Mouse (Mus musculus): Measurements from ENCODE around the gene Fam89b. TPM values are rescaled to one million over a fixed set of nuclear protein-coding genes. Genes with fewer than 3 reads are reported as not detected.

Fam89b gene
- polyA plus RNA-seq, 1 experiment = 65.9 TPM

DNA sequence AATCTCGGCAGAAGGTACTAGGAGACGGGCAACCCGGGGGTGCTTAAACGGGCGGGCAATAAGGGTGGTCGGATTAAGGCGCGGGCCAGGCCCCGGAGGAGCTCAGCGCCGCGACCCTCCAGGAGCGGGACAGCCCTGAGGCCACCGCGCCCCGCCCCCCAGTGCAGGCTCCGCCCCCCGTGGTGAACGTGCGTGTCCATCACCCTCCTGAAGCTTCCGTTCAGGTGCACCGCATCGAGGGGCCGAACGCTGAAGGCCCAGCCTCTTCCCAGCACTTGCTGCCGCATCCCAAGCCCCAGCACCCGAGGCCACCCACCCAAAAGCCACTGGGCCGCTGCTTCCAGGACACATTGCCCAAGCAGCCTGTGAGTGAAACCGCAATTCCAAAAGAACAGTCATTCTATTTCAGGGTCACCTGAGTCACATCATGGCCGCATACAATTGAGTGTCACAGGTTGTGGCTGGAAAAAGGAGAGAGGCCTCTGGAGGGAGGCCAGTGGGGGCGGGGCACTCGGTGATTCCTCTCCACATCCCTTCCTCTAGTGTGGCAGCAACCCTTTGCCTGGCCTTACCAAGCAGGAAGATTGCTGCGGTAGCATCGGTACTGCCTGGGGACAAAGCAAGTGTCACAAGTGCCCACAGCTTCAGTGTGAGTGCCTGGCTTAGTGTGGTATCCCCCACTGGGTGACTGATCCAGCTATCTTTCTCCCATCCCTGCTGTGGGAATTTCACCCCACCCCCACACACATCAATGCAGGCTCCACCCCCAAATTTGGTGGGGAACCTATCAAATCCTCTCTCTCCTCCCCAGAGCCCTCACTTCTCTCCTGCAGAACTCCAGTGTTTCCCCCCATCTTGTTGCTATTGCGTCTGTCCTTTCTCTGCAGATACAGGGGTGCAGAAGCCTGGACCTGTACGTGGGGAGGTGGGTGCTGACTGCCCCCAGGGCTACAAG lies 16.6 kb upstream of the Fam89b start:
- Histone ChIP-seq H3K27ac (ENCODE audit: insufficient read depth, low read length) (no peak overlapping the region), H3K4me1 (ENCODE audit: control insufficient read depth, insufficient read depth, low read length) (peaks cover 20% of the 10 kb centered on the region), H3K27me3 (ENCODE audit: control insufficient read depth, insufficient read depth, low read length) (0 out of 2 replicates have a peak, but pooled peaks cover 1% of the 10 kb centered on the region), H3K4me3 (replicated peaks; ENCODE audit: insufficient read depth, low read depth, low read length) (no peak overlapping the region)
- WGBS = 34% methylated on average over 36 of the region's 36 CpGs
- no peak for TF ChIP-seq POLR2A (IDR thresholded peaks at IDR 0.05; ENCODE audit: borderline replicate concordance, insufficient read depth, low read length)
- TF ChIP-seq CTCF (IDR thresholded peaks at IDR 0.05; ENCODE audit: borderline replicate concordance, insufficient read depth, low read depth, low read length) = no peak
- DNase-seq = no peak

DNA sequence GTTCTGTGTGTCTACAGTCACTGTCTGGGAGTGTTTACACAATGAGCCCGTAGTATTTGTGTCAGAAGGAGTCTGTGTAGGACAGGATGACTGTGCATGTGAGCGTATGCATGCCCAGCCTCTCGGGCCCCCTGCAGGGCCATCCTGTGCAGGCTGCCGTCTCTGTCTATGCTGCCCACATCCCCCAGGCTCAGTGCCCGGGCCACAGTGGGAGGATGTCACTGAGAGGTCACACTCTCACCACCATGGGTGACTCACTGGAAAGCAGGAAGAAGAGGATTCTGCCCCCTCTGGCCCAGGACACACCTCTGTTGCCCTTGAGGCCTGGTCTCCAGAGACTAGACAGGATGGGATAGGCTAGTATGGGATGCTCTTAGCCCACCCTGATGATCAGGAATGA lies 14.1 kb upstream of the Fam89b start:
- H3K4me1 ChIP-seq (ENCODE audit: control insufficient read depth, insufficient read depth, low read length) = peaks cover 29% of the 10 kb centered on the region
- no peak overlapping the region for H3K27ac ChIP-seq (ENCODE audit: insufficient read depth, low read length)
- H3K4me3 ChIP-seq (replicated peaks; ENCODE audit: insufficient read depth, low read depth, low read length) = peak overlapping the region; percentile 41
- DNase-seq = peak; percentile 64 to 79
- no peak for TF ChIP-seq POLR2A (IDR thresholded peaks at IDR 0.05; ENCODE audit: borderline replicate concordance, insufficient read depth, low read length)
- TF ChIP-seq CTCF (IDR thresholded peaks at IDR 0.05; ENCODE audit: borderline replicate concordance, insufficient read depth, low read depth, low read length) = no peak
- 5% methylated on average over 5 of the region's 5 CpGs for WGBS
- H3K27me3 ChIP-seq (ENCODE audit: control insufficient read depth, insufficient read depth, low read length) = no peaks in the 10 kb centered on the region

DNA sequence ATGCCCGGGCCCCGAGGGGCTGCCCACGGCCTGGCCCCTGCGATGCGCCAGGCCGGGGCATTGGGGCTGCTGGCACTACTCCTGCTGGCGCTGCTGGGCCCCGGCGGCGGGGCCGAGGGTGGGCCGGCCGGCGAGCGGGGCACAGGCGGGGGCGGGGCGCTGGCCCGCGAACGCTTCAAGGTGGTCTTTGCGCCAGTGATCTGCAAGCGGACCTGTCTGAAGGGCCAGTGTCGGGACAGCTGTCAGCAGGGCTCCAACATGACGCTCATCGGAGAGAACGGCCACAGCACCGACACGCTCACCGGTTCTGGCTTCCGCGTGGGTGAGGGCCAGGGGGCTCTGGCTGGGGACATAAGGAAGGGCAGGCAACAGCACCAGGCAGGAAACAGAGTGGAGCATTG lies 12.8 kb upstream of the Fam89b start:
- H3K4me1 ChIP-seq (ENCODE audit: control insufficient read depth, insufficient read depth, low read length) = peaks cover 29% of the 10 kb centered on the region
- under 1% methylated on average over 32 of the region's 32 CpGs for WGBS

DNA sequence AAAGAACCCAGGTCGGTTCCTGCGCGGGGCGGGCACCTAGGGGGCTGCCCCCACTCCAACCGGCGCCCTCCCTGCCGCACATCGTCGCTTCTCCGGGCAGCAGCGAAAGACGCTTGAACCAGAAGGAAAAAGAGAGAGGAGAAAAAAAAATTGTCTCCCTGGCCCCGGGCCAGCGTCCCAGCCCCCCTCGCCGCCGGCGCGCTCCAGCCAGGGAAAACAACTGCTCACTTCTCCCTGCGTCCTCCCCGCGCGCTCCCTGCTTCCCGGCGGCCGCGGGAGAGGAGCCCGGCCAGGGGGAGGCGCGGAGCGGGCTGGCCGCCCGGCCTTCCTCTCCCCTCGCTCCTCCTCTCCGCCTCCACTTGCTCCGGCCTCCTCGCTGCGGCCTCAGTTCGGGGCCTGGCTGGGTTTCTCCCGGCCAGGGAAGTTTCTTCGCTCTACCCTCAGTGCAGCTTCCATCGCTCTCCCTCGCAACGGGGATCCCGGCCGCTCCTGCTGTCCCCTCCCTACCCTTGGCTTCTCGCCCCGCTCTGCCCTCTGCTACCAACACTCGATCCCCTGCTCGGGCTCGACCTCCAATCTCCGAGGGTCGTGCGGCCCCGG lies 12.3 kb upstream of the Fam89b start:
- peak overlapping the region; percentile 83 for H3K27ac ChIP-seq (ENCODE audit: insufficient read depth, low read length)
- peak; percentile 83 to 85 for DNase-seq
- H3K27me3 ChIP-seq (ENCODE audit: control insufficient read depth, insufficient read depth, low read length) = no peaks in the 10 kb centered on the region
- H3K4me3 ChIP-seq (replicated peaks; ENCODE audit: insufficient read depth, low read depth, low read length) = peak overlapping the region; percentile 77
- TF ChIP-seq CTCF (IDR thresholded peaks at IDR 0.05; ENCODE audit: borderline replicate concordance, insufficient read depth, low read depth, low read length) (no peak), POLR2A (IDR thresholded peaks at IDR 0.05; ENCODE audit: borderline replicate concordance, insufficient read depth, low read length) (no peak)
- H3K4me1 ChIP-seq (ENCODE audit: control insufficient read depth, insufficient read depth, low read length) = peaks cover 29% of the 10 kb centered on the region
- WGBS = under 1% methylated on average over 53 of the region's 55 CpGs

More for the DNA sequence above, 12.8 kb upstream of the Fam89b start:
- Histone ChIP-seq H3K27me3 (ENCODE audit: control insufficient read depth, insufficient read depth, low read length) (no peaks in the 10 kb centered on the region), H3K4me3 (replicated peaks; ENCODE audit: insufficient read depth, low read depth, low read length) (peak overlapping the region; percentile 77), H3K27ac (ENCODE audit: insufficient read depth, low read length) (peak overlapping the region; percentile 83)
- no peak for TF ChIP-seq CTCF (IDR thresholded peaks at IDR 0.05; ENCODE audit: borderline replicate concordance, insufficient read depth, low read depth, low read length)
- no peak for TF ChIP-seq POLR2A (IDR thresholded peaks at IDR 0.05; ENCODE audit: borderline replicate concordance, insufficient read depth, low read length)
- no peak for DNase-seq

DNA sequence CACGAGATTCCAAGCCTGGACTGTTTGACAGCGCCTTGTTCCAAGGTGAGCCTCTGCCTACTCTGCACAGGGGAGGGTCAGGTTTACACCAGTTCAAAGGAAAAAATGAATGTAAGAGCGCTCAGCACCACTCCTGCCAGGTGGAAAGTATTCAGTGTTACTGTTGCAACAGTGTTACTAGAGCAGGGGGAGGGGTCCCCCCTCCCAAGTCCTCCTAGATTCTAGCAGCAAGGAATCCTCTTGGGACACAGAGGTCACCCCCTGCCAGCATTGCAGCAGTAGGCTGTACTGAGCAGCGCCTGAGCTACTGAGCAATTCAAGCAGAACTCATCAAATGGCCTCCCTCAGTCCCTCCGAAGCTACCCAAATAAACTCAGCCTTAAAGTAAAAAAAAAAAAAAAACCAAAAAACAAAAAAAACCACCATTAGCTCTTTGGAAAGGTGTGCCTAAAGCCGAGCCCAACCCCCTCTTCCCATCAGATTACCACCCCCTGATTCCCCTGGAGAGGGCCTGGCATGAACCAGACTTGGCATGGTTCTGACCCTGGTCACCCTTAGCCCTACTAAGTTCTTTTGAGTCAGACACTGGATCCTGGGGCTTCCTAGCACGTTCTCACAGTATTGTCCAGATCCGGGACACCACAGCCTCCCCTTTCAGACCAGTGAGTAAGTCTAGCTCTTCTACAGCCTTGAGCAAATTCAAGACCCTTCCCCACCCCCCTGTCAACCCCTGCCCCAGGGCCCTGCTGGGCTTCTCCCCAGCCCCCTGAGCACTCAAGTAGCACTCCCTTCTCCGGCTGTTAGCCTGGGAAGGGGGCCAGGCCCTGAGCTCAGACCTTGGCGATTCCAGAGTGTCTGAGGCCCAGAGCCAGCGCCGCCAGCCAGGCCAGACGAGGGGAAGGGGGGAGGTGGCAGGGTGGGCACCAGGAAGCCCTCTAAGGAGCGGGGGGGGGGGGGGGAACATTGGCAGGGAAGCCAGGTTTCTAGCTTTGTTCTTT lies 11.2 kb upstream of the Fam89b start, which contains the start of gene Ltbp3:
Gene Ltbp3, plus strand, starts transcription at position 585 of the 998 bp plus-strand sequence.
- Histone ChIP-seq H3K27me3 (ENCODE audit: control insufficient read depth, insufficient read depth, low read length) (no peaks in the 10 kb centered on the region), H3K4me3 (replicated peaks; ENCODE audit: insufficient read depth, low read depth, low read length) (peak within 1 kb of the TSS; percentile 77), H3K27ac (ENCODE audit: insufficient read depth, low read length) (peak within 1 kb of the TSS; percentile 83), H3K4me1 (ENCODE audit: control insufficient read depth, insufficient read depth, low read length) (peaks cover 29% of the 10 kb centered on the region)
- WGBS = 25% methylated on average over 14 of the region's 14 CpGs
- TF ChIP-seq POLR2A (IDR thresholded peaks at IDR 0.05; ENCODE audit: borderline replicate concordance, insufficient read depth, low read length) = no peak
- no peak for TF ChIP-seq CTCF (IDR thresholded peaks at IDR 0.05; ENCODE audit: borderline replicate concordance, insufficient read depth, low read depth, low read length)
- DNase-seq = peak; percentile 77 to 81

DNA sequence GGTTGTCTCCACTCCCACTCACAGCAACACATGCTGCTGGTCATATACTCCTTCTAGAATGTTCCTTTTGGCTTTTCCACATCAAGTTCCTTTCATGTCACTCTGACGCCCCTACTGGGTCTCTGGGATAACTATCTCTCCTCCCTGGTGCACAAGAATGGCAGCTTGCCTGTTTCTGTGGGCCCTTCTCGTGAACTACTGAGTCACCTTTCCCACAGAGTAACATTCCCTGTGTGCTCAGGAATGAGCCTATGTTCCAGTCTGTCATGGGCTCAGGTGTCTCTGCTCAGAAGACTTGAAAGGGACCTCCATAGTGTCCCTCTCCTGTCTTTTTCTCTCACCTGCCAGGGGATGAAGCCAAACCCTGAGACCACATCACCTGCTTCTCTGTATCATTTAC lies 10.0 kb upstream of the Fam89b start:
- H3K4me1 ChIP-seq (ENCODE audit: control insufficient read depth, insufficient read depth, low read length) = peaks cover 22% of the 10 kb centered on the region
- WGBS = 80% methylated on average over 2 of the region's 2 CpGs
- TF ChIP-seq CTCF (IDR thresholded peaks at IDR 0.05; ENCODE audit: borderline replicate concordance, insufficient read depth, low read depth, low read length) (no peak), POLR2A (IDR thresholded peaks at IDR 0.05; ENCODE audit: borderline replicate concordance, insufficient read depth, low read length) (no peak)
- no peak for DNase-seq
- H3K4me3 ChIP-seq (replicated peaks; ENCODE audit: insufficient read depth, low read depth, low read length) = no peak overlapping the region
- H3K27ac ChIP-seq (ENCODE audit: insufficient read depth, low read length) = no peak overlapping the region
- no peaks in the 10 kb centered on the region for H3K27me3 ChIP-seq (ENCODE audit: control insufficient read depth, insufficient read depth, low read length)

DNA sequence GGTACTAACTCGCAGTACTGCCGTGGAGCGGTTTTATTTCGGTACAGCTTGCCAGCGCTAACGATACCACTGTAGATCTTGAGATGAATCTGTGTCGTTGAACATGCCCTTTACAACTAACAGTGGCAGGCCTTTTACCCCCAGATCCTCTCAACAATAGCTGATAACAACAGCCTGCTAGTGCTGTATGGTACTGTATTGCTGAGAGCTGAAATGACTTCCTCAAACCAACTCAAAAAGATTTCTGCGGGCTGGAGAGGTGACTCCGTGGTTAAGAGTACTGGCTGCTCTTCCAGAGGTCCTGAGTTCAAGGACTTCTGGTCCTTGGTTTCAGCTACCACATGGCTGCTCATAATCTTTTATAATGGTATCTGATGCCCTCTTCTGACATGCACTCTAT lies 4.9 kb upstream of the Fam89b start:
- H3K4me1 ChIP-seq (ENCODE audit: control insufficient read depth, insufficient read depth, low read length) = peaks cover 5% of the 10 kb centered on the region; the same call in 1 of the 2 replicates
- no peak for DNase-seq
- no peak overlapping the region for H3K27ac ChIP-seq (ENCODE audit: insufficient read depth, low read length)
- no peak for TF ChIP-seq POLR2A (IDR thresholded peaks at IDR 0.05; ENCODE audit: borderline replicate concordance, insufficient read depth, low read length)
- no peak for TF ChIP-seq CTCF (IDR thresholded peaks at IDR 0.05; ENCODE audit: borderline replicate concordance, insufficient read depth, low read depth, low read length)
- H3K27me3 ChIP-seq (ENCODE audit: control insufficient read depth, insufficient read depth, low read length) = no peaks in the 10 kb centered on the region
- WGBS = 76% methylated on average over 9 of the region's 9 CpGs
- no peak overlapping the region for H3K4me3 ChIP-seq (replicated peaks; ENCODE audit: insufficient read depth, low read depth, low read length)

Measured in cerebellum, adult 2 months (tissue).